Mouse (Mus musculus) limb, embryonic 11.5 days (tissue): Measurements from ENCODE around the gene Slc44a5. TPM values are rescaled to one million over a fixed set of nuclear protein-coding genes. Genes with fewer than 3 reads are reported as not detected.

ENCODE experiments used
- ATAC-seq: fragments of 200-750 bp; cut with Nextera tagmentation; 2 replicates; pipeline ENCODE4 v1.8.0; 2017; ENCODE audit warnings: low read depth; ENCODE audit not compliant: insufficient number of reproducible peaks, low FRiP score, low TSS enrichment
- DNase-seq: peaks from one replicate; pipeline ENCODE4 v3.0.0-alpha.2; 2015; ENCODE audit warnings: low spot score
- H3K27ac ChIP-seq: fragments of 300-500 bp; sonication (generic); replicated peaks from 2 replicates; pipeline ENCODE4 v1.5.1; 2014; ENCODE audit warnings: low read depth, mild to moderate bottlenecking, low read length
- H3K27me3 ChIP-seq: fragments of 300-500 bp; sonication (generic); 2 replicates; pipeline ENCODE4 v1.6.1; 2014; ENCODE audit warnings: mild to moderate bottlenecking, low read length, mixed read lengths; ENCODE audit not compliant: control insufficient read depth, insufficient read depth
- H3K36me3 ChIP-seq: fragments of 300-500 bp; sonication (generic); 2 replicates; pipeline ENCODE4 v1.6.1; 2014; ENCODE audit warnings: mild to moderate bottlenecking, low read length, moderate library complexity, mixed read lengths; ENCODE audit not compliant: control insufficient read depth, insufficient read depth
- H3K4me1 ChIP-seq: fragments of 300-500 bp; sonication (generic); 2 replicates; pipeline ENCODE4 v1.6.1; 2014; ENCODE audit warnings: low read length, mixed read lengths; ENCODE audit not compliant: control insufficient read depth, insufficient read depth
- H3K4me2 ChIP-seq: fragments of 300-500 bp; sonication (generic); 2 replicates; pipeline ENCODE4 v1.6.1; 2014; ENCODE audit warnings: low read depth, mild to moderate bottlenecking, moderate library complexity; ENCODE audit not compliant: severe bottlenecking
- H3K4me3 ChIP-seq: fragments of 300-500 bp; sonication (generic); 2 replicates; pipeline ENCODE4 v1.5.1; 2014; ENCODE audit warnings: low read depth, low read length
- H3K9ac ChIP-seq: fragments of 300-500 bp; sonication (generic); 2 replicates; pipeline ENCODE4 v1.6.1; 2014; ENCODE audit warnings: mild to moderate bottlenecking, low read length
- H3K9me3 ChIP-seq: fragments of 300-500 bp; sonication (generic); 2 replicates; pipeline ENCODE4 v1.6.1; 2016; ENCODE audit warnings: low read length; ENCODE audit not compliant: control insufficient read depth
- WGBS: fragments of 180-500 bp; shearing (Covaris S2); extraction: QIAGEN DNeasy Blood & Tissue Kit; methylation state at CpG from one replicate; pipeline ENCODE4 v1.1.7; 2014; 5-methylcytosine and 5-hydroxymethylcytosine counted together
- polyA plus RNA-seq: library from polyadenylated mRNA; unstranded; fragments of >200 nt; fragmentation: Nextera tagmentation; extraction: Ambion mirVana; gene quantifications from 2 replicates; pipeline ENCODE4 v1.2.1, GENCODE M21; 2014

Slc44a5 gene
- polyA plus RNA-seq, 1 experiment from 2014 or later: 0.39 TPM

DNA sequence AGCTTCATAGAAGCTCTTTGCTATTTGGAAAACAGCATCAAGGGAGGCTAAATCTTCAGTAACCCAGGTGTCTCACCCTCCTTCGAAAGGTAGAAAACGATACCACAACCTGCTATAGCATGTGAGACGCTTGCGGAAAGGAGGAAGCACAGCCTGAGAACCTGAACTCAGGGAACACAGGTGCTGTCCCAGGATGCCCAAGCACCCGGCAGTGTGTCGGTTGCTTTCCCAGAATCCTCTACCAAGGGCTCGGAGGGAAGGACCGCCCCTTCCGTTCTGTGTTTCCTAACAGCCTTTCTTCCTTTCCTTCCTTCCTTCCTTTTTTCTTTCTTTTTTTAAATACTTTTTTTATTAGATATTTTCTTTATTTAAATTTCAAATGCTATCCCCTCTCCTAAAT is 326.8 kb downstream of the Slc44a5 start:
- H3K36me3 ChIP-seq: no peaks in the 10 kb centered on the region
- H3K9ac ChIP-seq: no peak overlapping the region
- H3K4me1 ChIP-seq: no peaks in the 10 kb centered on the region
- H3K4me3 ChIP-seq: no peak overlapping the region
- 90% methylated on average over 9 of the region's 9 CpGs for WGBS
- no peak overlapping the region for H3K27ac ChIP-seq
- no peak for ATAC-seq
- H3K27me3 ChIP-seq: no peaks in the 10 kb centered on the region
- H3K9me3 ChIP-seq: no peaks in the 10 kb centered on the region
- DNase-seq: no peak
- H3K4me2 ChIP-seq: no peak overlapping the region

DNA sequence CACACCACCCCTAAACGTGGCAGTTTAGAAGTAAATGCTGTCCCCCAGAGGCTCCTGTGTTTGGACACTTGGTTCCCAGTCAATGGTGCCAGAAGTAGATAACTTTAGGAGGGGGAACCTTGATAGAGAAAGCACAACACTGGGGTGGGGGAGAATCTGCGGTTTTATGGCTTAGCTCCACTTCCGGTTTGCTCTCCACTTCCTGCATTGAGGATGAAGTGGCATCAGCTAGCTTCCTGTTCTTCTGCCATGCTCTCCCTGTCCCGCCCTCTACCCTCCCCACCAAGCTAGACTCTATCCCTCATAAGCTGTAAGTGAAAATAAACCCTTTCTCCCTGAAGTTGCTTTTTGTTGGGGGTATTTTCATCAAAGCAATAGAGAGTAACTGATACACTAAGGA is 327.9 kb downstream of the Slc44a5 start:
- H3K9me3 ChIP-seq: no peaks in the 10 kb centered on the region
- H3K27ac ChIP-seq: no peak overlapping the region
- no peak overlapping the region for H3K4me2 ChIP-seq
- DNase-seq: no peak
- no peak for ATAC-seq
- no peaks in the 10 kb centered on the region for H3K36me3 ChIP-seq
- H3K9ac ChIP-seq: no peak overlapping the region
- H3K4me3 ChIP-seq: no peak overlapping the region
- H3K27me3 ChIP-seq: no peaks in the 10 kb centered on the region
- 90% methylated on average over 4 of the region's 4 CpGs for WGBS
- no peaks in the 10 kb centered on the region for H3K4me1 ChIP-seq

DNA sequence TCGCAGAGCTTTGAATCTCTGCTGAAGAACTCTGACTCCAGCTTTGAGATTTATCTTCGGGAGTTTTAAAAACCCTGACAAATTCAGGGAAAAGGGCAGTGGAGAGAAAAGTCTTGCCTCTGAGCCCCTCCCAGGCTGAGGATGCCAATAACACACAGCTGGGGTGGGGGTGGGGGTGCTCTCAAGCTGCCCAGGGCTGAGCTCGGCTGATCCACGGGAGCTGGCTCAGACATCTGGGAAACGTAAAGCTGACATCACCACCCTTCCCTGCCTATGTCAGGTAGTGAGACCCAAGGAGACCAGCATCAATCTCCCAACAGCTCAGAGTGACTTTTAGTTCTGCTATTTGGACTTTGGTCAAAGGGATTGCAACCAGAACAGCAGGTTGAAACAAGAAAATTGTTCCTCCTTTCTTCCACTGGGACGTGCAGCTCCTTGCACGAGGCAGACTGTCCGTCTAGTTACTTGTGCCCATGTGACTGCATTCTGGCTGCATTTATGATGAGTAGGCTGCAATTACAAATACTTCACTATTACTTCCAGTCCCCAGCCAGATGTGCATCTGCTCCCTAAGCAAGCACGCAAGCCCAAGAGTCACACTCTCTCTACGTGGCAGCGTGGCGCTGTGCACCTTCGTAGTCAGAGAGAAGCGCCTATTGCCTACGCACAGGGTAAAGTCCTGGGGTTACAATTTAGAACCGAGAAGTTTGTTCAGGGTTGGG is 332.1 kb downstream of the Slc44a5 start:
- WGBS: 55% methylated on average over 16 of the region's 16 CpGs
- no peak overlapping the region for H3K9ac ChIP-seq
- no peak overlapping the region for H3K4me2 ChIP-seq
- H3K4me1 ChIP-seq: no peaks in the 10 kb centered on the region
- H3K4me3 ChIP-seq: no peak overlapping the region
- no peaks in the 10 kb centered on the region for H3K36me3 ChIP-seq
- H3K27ac ChIP-seq: no peak overlapping the region
- DNase-seq (peak; percentile 28), ATAC-seq (peak; percentile 70; the same call in 1 of the 2 replicates)
- no peaks in the 10 kb centered on the region for H3K27me3 ChIP-seq
- H3K9me3 ChIP-seq: no peaks in the 10 kb centered on the region

DNA sequence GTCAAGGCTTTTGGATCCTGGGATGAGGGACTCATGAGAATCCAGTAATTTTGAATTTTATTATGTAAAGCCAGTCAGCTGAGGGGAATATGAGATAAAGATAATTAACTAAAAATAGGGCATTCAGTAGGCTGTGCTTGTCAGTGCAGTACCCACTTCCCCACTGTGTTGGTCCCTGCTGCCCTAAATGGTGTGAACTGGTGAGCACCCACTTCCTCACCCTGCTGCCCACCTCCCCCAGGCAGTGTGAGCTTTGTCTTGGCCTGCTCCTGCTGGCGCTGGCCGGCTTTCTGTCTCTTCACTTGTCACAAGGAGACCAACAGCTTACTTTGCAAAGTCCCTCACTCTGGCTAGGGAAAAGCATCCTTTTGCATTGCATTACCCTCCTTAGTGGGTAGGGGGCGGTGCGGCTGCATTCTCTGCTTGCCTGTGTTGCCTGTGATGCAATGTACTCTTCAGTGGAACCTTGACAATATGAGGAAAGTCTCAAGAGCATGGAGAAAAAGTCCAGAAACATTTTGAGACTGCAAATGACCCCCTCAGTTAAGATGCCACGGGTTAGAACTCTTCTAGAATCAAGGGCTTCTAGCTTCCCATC is 344.5 kb downstream of the Slc44a5 start:
- DNase-seq (peak; percentile 74), ATAC-seq (no peak)
- H3K9me3 ChIP-seq: no peaks in the 10 kb centered on the region
- no peaks in the 10 kb centered on the region for H3K27me3 ChIP-seq
- H3K27ac ChIP-seq: no peak overlapping the region
- 16% methylated on average over 5 of the region's 5 CpGs for WGBS
- no peak overlapping the region for H3K4me3 ChIP-seq
- no peak overlapping the region for H3K4me2 ChIP-seq
- H3K4me1 ChIP-seq: no peaks in the 10 kb centered on the region
- no peak overlapping the region for H3K9ac ChIP-seq
- no peaks in the 10 kb centered on the region for H3K36me3 ChIP-seq

Other genes starting within 250 kb of the Slc44a5 start
- gene St6galnac3, start 248.3 kb upstream of the Slc44a5 start, polyA plus RNA-seq: 50.7 and 51.2 TPM in 2 replicates
- gene Asb17, start 129.2 kb upstream of the Slc44a5 start, polyA plus RNA-seq: 0.24 and 0.32 TPM in 2 replicates
- 0.11 TPM in 1 of 2 replicates, not detected in the other for gene Msh4, start 67.3 kb upstream of the Slc44a5 start, polyA plus RNA-seq
- 41.8 and 49.5 TPM in 2 replicates for gene Rabggtb, start 60.4 kb upstream of the Slc44a5 start, polyA plus RNA-seq
- 42.5 and 43.9 TPM in 2 replicates for gene Acadm, start 28.8 kb upstream of the Slc44a5 start, polyA plus RNA-seq